Mouse (Mus musculus) liver, embryonic 15.5 days (tissue): Measurements from ENCODE around the gene Lif. TPM values are rescaled to one million over a fixed set of nuclear protein-coding genes. Genes with fewer than 3 reads are reported as not detected.

Experiments
- ATAC-seq: fragments of 200-750 bp; cut with Nextera tagmentation; 2 replicates; pipeline ENCODE4 v1.8.0; 2017; ENCODE audit warnings: moderate number of reproducible peaks, mild to moderate bottlenecking, moderate library complexity; ENCODE audit not compliant: insufficient read depth
- H3K27ac ChIP-seq: fragments of 300-500 bp; sonication (generic); replicated peaks from 2 replicates; pipeline ENCODE4 v1.5.1; 2015; ENCODE audit warnings: mild to moderate bottlenecking, inconsistent platforms
- H3K27me3 ChIP-seq: fragments of 300-500 bp; sonication (generic); 2 replicates; pipeline ENCODE4 v1.6.1; 2015; ENCODE audit warnings: mild to moderate bottlenecking, inconsistent platforms
- H3K36me3 ChIP-seq: fragments of 300-500 bp; sonication (generic); replicated peaks from 2 replicates; pipeline ENCODE4 v1.6.1; 2015; ENCODE audit warnings: moderate library complexity, mild to moderate bottlenecking, inconsistent platforms
- H3K4me1 ChIP-seq: fragments of 300-500 bp; sonication (generic); replicated peaks from 2 replicates; pipeline ENCODE4 v1.6.1; 2015; ENCODE audit warnings: inconsistent platforms
- H3K4me2 ChIP-seq: fragments of 300-500 bp; sonication (generic); 2 replicates; pipeline ENCODE4 v1.6.1; 2015; ENCODE audit warnings: moderate library complexity, mild to moderate bottlenecking, inconsistent platforms
- H3K4me3 ChIP-seq: fragments of 300-500 bp; sonication (generic); replicated peaks from 2 replicates; pipeline ENCODE4 v1.5.1; 2015; ENCODE audit warnings: mild to moderate bottlenecking, inconsistent platforms
- H3K9ac ChIP-seq: fragments of 300-500 bp; sonication (generic); 2 replicates; pipeline ENCODE4 v1.6.1; 2015; ENCODE audit warnings: moderate library complexity, mild to moderate bottlenecking, inconsistent platforms
- H3K9me3 ChIP-seq: fragments of 300-500 bp; sonication (generic); replicated peaks from 2 replicates; pipeline ENCODE4 v1.6.1; 2016; ENCODE audit warnings: inconsistent platforms
- WGBS: fragments of 180-500 bp; shearing (Covaris S2); methylation state at CpG from one replicate; pipeline ENCODE4 v1.1.7; 2015; ENCODE audit warnings: mixed read lengths; ENCODE audit not compliant: insufficient replicate concordance; 5-methylcytosine and 5-hydroxymethylcytosine counted together
- polyA plus RNA-seq: library from polyadenylated mRNA; unstranded; fragments of >200 nt; fragmentation: Nextera tagmentation; extraction: Ambion mirVana; gene quantifications from 2 replicates; pipeline ENCODE4 v1.2.1, GENCODE M21; 2015

The Lif gene
- polyA plus RNA-seq = not detected in 2 replicates

DNA sequence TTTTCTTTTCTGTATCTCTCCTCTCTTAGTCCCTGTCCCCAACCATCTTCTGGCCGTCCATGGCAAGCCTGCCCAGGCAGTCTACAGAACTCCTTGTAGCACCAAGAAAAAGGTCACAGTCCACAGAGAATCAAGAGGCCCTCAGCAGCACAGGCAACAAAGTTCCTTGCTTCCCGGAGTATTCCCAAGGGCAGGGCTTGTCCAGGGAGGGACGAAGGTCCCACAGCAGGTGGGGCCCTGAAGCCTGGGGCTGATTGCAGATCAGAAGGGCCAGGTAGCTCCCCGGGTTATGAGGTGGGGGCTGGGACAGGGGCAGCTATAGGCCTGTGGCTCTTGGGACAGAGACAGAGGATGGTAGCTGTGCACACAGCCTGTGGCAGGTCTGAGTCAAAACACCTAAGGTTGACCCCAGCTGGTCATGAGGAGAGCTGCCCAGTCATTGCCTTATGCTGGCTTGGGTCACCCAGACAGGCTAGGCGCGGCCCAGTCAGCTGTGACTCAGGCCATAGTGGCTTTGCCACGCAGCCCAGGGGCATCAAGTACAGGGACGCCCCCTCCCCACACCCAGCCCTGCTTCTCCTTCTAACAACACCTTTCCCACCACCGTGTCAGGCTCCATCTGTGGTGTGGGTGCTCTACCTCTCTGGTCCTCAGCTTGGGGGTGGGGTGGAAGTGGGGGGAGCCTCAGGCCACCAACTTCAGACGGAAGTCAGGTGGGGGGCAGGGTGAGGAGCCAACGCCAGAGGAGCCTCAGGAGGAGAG lies at the start of gene Lif:
Lif (plus strand) TSS at position 712 of the 762 bp plus-strand sequence.
- H3K4me3 ChIP-seq = no peak within 1 kb of the TSS
- no peak for ATAC-seq
- 50% methylated on average over 11 of the region's 11 CpGs for WGBS
- peaks cover 32% of the 10 kb centered on the region for H3K4me1 ChIP-seq
- H3K36me3 ChIP-seq = no peaks in the 10 kb centered on the region
- H3K9ac ChIP-seq = no peak within 1 kb of the TSS
- H3K4me2 ChIP-seq = no peak within 1 kb of the TSS
- no peaks in the 10 kb centered on the region for H3K9me3 ChIP-seq
- no peak within 1 kb of the TSS for H3K27ac ChIP-seq
- H3K27me3 ChIP-seq = no peaks in the 10 kb centered on the region

DNA sequence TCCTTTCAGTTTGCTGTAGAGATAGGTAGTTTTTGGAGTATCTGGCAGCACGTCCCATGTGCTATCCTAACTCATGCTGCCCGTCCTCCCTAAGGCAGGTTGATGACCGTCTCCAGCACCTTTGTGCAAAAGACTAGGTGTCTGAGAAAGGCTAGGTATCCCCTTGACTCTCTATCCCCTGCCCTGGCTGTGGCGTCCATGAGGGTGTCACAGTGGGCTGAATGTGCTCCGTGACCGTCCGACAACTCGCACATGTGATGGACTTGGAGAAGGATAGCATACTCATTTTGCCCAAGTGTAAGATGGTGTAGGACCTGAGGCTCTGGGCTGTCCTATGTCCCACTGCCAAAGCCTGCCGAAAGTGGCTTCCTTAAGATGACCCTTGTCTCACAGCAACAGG lies 49.7 kb upstream of the Lif start:
- Histone ChIP-seq H3K9ac (no peak overlapping the region), H3K4me1 (peaks cover 10% of the 10 kb centered on the region), H3K27ac (no peak overlapping the region), H3K27me3 (no peaks in the 10 kb centered on the region), H3K4me2 (no peak overlapping the region), H3K36me3 (peaks cover 14% of the 10 kb centered on the region), H3K4me3 (no peak overlapping the region), H3K9me3 (no peaks in the 10 kb centered on the region)
- 74% methylated on average over 9 of the region's 9 CpGs for WGBS
- no peak for ATAC-seq

DNA sequence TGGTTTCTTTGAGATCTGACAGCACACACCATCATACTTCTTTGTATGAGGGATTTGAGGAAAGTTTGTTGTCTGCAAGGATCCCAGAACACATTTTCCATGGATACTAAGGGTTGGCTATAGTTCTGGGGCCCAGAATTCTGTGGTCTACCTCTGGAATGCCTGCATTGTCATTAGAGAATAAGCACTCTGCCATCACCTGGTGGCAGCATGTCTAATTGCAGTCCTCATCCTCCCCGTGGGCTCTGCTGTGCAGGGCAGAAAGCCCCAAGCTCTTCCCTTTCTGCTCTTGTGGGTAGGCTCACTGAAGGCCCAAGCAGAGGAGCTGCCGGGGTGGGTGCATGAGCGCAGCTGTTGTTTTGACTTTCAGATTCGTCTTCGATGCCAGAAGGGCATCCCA lies 47.8 kb upstream of the Lif start:
- WGBS = 70% methylated on average over 5 of the region's 5 CpGs
- Histone ChIP-seq H3K4me3 (no peak overlapping the region), H3K27me3 (no peaks in the 10 kb centered on the region), H3K4me1 (no peaks in the 10 kb centered on the region), H3K36me3 (peaks cover 25% of the 10 kb centered on the region), H3K9me3 (no peaks in the 10 kb centered on the region), H3K4me2 (no peak overlapping the region), H3K27ac (no peak overlapping the region), H3K9ac (no peak overlapping the region)
- ATAC-seq = no peak

DNA sequence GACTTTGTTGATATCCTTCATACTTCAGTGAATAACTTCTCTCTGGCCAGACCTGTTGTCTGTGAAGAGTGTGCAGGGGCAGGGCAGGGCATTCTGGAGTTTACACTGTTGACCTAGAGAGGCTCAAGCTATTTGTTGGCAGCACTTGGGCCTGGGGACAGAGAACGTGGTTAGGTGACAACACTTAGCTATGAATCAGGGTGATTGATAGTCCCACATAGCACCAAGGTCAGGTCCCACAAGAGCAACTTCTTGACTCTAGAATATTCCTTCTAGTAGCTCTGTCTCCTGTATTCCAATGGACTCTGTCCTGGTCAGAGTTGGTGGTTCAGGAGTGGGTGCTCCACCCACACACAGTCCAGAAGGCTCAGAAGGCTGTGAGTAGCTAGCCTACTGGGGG lies 46.6 kb upstream of the Lif start:
- Histone ChIP-seq H3K9ac (no peak overlapping the region), H3K36me3 (peaks cover 30% of the 10 kb centered on the region), H3K4me1 (no peaks in the 10 kb centered on the region), H3K4me3 (no peak overlapping the region), H3K27ac (no peak overlapping the region), H3K27me3 (no peaks in the 10 kb centered on the region), H3K4me2 (no peak overlapping the region), H3K9me3 (no peaks in the 10 kb centered on the region)
- WGBS = 78% methylated on average over 1 of the region's 1 CpGs
- ATAC-seq = no peak

DNA sequence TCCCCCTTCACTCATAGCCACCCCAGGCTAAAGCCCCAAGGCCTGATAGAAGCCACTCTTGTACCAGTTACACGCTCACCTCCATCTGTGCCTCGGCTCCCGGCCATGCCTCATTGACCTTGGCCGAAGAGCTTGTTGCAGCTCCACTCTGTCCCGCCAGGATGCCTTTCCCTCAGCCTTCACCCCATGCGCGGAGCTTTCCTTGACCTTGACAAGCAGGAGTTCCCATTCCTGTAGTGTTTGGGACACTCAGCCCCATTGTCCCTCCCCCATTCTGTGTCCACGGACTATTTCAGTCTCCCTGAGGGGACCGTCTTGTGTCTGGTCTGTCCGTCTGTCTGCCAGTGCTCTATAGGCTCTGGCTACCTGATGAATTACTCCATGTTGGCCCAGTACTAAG lies 44.2 kb upstream of the Lif start:
- no peak overlapping the region for H3K4me2 ChIP-seq
- no peak overlapping the region for H3K27ac ChIP-seq
- no peak for ATAC-seq
- H3K9me3 ChIP-seq = no peaks in the 10 kb centered on the region
- peaks cover 23% of the 10 kb centered on the region for H3K36me3 ChIP-seq
- 84% methylated on average over 10 of the region's 10 CpGs for WGBS
- H3K9ac ChIP-seq = no peak overlapping the region
- H3K4me3 ChIP-seq = no peak overlapping the region
- peaks cover under 1% of the 10 kb centered on the region; the same call in 1 of the 2 replicates for H3K27me3 ChIP-seq
- peaks cover 8% of the 10 kb centered on the region for H3K4me1 ChIP-seq

DNA sequence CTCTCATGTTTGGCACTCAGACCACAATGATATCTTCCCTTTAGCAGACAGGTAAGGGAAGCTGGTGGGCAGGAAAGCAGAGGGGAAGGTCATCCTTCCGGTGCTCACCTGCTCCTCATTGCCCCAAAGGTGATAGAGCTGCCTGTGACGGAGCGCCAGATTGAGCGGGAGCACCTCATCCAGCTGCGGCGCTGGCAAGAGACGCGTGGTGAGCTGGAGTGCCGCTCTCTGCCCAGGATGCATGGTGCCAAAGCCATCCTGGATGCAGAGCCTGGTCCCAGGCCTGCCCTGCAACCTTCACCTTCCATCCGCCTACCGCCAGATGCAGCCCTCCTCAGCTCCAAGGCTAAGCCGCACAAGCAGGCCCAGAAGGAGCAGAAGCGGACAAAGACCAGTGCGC lies 42.8 kb upstream of the Lif start:
- WGBS = 84% methylated on average over 14 of the region's 14 CpGs
- H3K9me3 ChIP-seq = no peaks in the 10 kb centered on the region
- H3K4me2 ChIP-seq = no peak overlapping the region
- no peak for ATAC-seq
- H3K4me3 ChIP-seq = no peak overlapping the region
- H3K36me3 ChIP-seq = peaks cover 23% of the 10 kb centered on the region
- H3K4me1 ChIP-seq = peaks cover 21% of the 10 kb centered on the region
- no peak overlapping the region for H3K27ac ChIP-seq
- peaks cover 15% of the 10 kb centered on the region for H3K27me3 ChIP-seq
- no peak overlapping the region for H3K9ac ChIP-seq

DNA sequence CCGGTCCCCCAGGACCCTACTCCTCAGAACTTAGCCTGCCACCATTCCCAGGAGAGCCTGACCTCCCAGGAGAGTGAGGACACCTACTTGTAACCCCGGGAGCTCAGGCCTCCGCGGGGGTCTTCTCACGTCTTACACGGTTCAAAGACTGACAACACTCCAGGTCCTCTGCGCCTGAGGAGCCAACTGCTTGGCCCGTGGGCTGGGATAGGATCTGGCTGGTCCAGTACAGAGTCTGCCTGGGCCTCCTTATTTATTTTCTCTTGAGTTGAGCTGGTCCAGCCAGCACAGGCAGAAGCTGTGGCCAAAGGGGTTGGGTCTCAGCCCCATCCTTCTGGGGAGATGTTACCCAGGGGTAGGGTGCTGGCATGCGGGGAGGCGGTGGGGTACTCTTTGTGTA lies 42.3 kb upstream of the Lif start:
- H3K9me3 ChIP-seq = no peaks in the 10 kb centered on the region
- H3K36me3 ChIP-seq = peaks cover 23% of the 10 kb centered on the region
- WGBS = 66% methylated on average over 10 of the region's 10 CpGs
- no peak overlapping the region for H3K27ac ChIP-seq
- no peak overlapping the region for H3K4me2 ChIP-seq
- no peak overlapping the region for H3K9ac ChIP-seq
- ATAC-seq = no peak
- H3K27me3 ChIP-seq = peaks cover 18% of the 10 kb centered on the region
- H3K4me1 ChIP-seq = peaks cover 26% of the 10 kb centered on the region
- H3K4me3 ChIP-seq = no peak overlapping the region

DNA sequence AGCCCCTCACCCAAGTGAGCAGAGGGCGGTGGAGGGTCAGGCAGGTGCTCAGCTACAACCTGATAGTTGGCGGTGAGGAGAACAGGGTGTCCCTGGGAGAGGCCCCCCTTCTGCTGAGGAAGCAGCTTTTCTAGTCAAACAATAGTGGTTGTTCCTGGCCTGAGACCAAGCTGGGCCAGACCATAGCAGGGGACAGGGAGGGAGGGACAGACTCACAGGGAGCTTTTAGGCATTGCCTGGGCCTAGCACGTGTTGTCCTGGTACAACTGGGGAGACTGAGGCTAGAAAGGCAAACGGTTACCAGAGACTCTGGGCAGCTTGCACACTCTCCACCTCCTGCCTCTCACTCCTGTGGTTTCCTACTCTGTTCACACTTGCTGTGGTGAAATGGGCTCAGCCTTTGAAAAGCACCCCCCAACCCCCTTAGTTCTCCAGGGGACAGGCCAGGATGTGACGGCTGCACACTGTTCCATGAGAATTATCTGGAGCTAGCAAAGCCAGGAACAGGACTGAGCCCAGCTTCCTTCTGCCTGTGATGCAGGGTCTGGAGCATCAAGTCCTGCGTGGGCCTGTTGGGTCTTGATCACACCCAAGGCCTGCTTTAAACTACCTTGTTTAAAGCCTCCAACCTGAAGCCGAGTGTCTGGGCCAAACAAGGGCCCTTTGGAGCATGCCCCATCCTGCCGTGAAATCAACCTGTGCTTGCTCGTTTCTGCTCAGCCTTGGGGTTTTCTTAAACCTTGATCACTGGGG lies 40.9 kb upstream of the Lif start:
- Histone ChIP-seq H3K9me3 (no peaks in the 10 kb centered on the region), H3K9ac (no peak overlapping the region), H3K27me3 (peaks cover 21% of the 10 kb centered on the region), H3K4me1 (peaks cover 40% of the 10 kb centered on the region), H3K4me3 (no peak overlapping the region), H3K27ac (no peak overlapping the region; the same call in 1 of the 2 replicates), H3K4me2 (no peak overlapping the region), H3K36me3 (peaks cover 17% of the 10 kb centered on the region)
- ATAC-seq = no peak
- 72% methylated on average over 9 of the region's 9 CpGs for WGBS

DNA sequence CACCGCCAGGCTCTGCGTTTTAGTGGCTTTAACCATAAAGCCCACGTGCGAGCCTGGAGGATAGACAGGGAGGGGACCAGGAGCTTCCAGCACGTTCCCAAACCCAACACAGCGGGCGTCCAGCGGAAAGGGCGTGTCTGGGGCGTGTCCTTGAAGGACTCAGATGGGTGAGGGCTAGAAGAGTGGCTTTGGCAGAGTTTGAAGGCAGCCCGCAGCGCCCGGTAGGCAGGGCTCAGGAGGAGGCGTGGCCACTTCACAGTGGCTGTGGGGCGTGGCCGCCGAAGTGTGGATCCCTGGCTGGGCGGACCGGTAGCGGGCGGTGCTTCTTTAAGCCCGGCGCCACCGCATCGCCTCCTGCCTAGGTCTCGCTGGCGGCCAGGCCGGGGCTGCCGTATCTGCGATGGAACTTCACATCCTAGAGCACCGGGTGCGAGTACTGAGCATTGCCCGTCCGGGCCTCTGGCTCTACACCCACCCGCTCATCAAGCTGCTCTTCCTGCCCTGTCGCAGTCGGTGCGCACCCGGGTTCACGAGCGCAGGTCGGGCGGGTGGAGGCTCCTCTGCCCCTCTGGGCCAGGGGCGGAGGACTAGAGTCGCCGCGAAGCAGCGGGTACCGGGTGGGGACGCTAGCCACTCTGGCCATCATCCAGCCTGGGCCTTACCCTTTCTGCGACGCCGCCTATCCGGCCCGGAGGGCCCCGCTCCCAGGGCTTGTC lies 39.3 kb upstream of the Lif start, which contains the start of gene Castor1:
Castor1 (plus strand) TSS at position 312 of the 716 bp plus-strand sequence.
- H3K4me2 ChIP-seq = peak within 1 kb of the TSS; percentile 98
- peak within 1 kb of the TSS; percentile 65 for H3K9ac ChIP-seq
- peak within 1 kb of the TSS; percentile 64 for H3K27ac ChIP-seq
- WGBS = 3% methylated on average over 47 of the region's 56 CpGs
- H3K4me1 ChIP-seq = peaks cover 56% of the 10 kb centered on the region
- peaks cover 21% of the 10 kb centered on the region for H3K27me3 ChIP-seq
- peak within 1 kb of the TSS; percentile 64 for H3K4me3 ChIP-seq
- H3K36me3 ChIP-seq = peaks cover 13% of the 10 kb centered on the region
- peak; percentile 91 for ATAC-seq
- no peaks in the 10 kb centered on the region for H3K9me3 ChIP-seq

DNA sequence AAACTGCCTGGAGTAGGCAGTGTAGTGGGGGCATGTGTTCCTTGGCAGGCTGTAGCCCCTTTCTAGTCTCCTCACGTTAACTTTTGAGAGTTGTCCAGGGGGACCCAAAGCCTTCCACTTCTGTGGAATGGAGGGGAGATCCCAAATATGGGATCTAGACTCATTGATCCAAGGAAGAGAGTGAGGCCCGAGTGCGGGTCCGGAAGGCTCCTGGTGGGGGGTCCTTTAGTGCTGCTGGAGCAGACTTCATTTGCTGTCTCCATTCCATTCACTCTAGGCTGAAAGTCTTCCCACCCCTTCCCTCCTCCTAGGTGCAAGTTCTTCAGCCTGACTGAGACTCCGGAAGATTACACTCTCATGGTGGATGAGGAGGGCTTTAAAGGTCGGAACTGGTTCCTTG lies 38.7 kb upstream of the Lif start:
- Histone ChIP-seq H3K9me3 (no peaks in the 10 kb centered on the region), H3K4me3 (peak overlapping the region; percentile 64), H3K36me3 (peaks cover 8% of the 10 kb centered on the region), H3K4me1 (peaks cover 62% of the 10 kb centered on the region), H3K27me3 (peaks cover 21% of the 10 kb centered on the region), H3K9ac (peak overlapping the region; percentile 65), H3K27ac (no peak overlapping the region), H3K4me2 (peak overlapping the region; percentile 98)
- 28% methylated on average over 6 of the region's 6 CpGs for WGBS
- ATAC-seq = no peak

DNA sequence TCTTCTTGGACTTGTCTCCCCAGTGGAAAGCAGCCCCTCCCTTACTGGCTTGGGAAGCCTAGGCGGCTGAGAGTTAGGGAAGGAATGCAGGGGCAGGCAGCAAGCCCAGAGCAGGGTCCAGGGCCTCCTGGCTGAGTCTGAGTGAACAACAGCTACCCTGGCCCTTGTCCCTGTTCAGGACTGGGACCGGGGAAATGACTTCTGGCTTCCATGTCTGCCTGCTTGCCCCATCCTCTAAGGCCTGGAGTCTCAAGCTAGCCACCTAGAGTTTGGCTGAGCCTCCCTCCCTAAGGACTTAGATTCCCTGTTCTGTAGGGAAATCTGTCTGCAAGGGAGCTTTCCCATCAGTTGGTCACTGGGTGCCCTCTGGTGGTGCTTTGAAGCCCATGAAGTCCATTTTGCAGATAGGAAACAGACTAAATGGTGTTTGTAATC lies 38.0 kb upstream of the Lif start:
- peaks cover 69% of the 10 kb centered on the region for H3K4me1 ChIP-seq
- no peak for ATAC-seq
- peaks cover 21% of the 10 kb centered on the region for H3K27me3 ChIP-seq
- H3K36me3 ChIP-seq = peaks cover 6% of the 10 kb centered on the region; the same call in 1 of the 2 replicates
- no peak overlapping the region for H3K9ac ChIP-seq
- H3K4me2 ChIP-seq = no peak overlapping the region
- 18% methylated on average over 2 of the region's 2 CpGs for WGBS
- H3K4me3 ChIP-seq = no peak overlapping the region
- no peaks in the 10 kb centered on the region for H3K9me3 ChIP-seq
- no peak overlapping the region for H3K27ac ChIP-seq
